Mouse (Mus musculus) activated CD4-positive, CD25-positive, alpha-beta regulatory T cell, adult 4 months (primary cell): ENCODE measurements around the gene Ifitm5. TPM values are rescaled to one million over a fixed set of nuclear protein-coding genes. Genes with fewer than 3 reads are reported as not detected.

Source experiments
- polyA plus RNA-seq, 2 experiments: library from polyadenylated mRNA; unstranded; fragments of 100-300 nt; shearing (Covaris generic); gene quantifications; one replicate each; pipeline ENCODE4 v1.2.1; 2017

Ifitm5 gene
- polyA plus RNA-seq, 2 experiments from 2014 or later = not detected

Other genes starting within 250 kb of the Ifitm5 start
- gene Cyp2e1, start 186.6 kb downstream of the Ifitm5 start, polyA plus RNA-seq = under 1 TPM in 1 of 2 experiments, not detected in 1; 0.21 TPM
- under 1 TPM; 0.33 to 0.38 TPM for gene Syce1, start 162.4 kb downstream of the Ifitm5 start, polyA plus RNA-seq
- gene Zfp941, start 128.1 kb downstream of the Ifitm5 start, polyA plus RNA-seq = under 1 TPM; 0.13 to 0.23 TPM
- gene Urah, start 115.3 kb downstream of the Ifitm5 start, polyA plus RNA-seq = not detected
- gene Scgb1c1, start 104.7 kb downstream of the Ifitm5 start, polyA plus RNA-seq = not detected
- not detected for gene Odf3, start 102.5 kb downstream of the Ifitm5 start, polyA plus RNA-seq
- gene Gm45785, start 94.0 kb downstream of the Ifitm5 start, polyA plus RNA-seq = not detected
- gene Ric8a, start 93.3 kb downstream of the Ifitm5 start, polyA plus RNA-seq = 10 to 100 TPM; 51.6 to 57.0 TPM
- gene Bet1l, start 92.7 kb downstream of the Ifitm5 start, polyA plus RNA-seq = 10 to 100 TPM; 33.1 to 48.2 TPM
- gene Psmd13, start 68.3 kb downstream of the Ifitm5 start, polyA plus RNA-seq = 100 to 1,000 TPM; 110 to 160 TPM
- gene Sirt3, start 68.0 kb downstream of the Ifitm5 start, polyA plus RNA-seq = 1 to 10 TPM; 5.9 to 8.0 TPM
- gene Cox8b, start 49.8 kb downstream of the Ifitm5 start, polyA plus RNA-seq = not detected
- gene Nlrp6, start 29.4 kb downstream of the Ifitm5 start, polyA plus RNA-seq = not detected
- 10 to 100 TPM; 15.2 to 15.6 TPM for gene Pgghg, start 8.9 kb downstream of the Ifitm5 start, polyA plus RNA-seq
- gene Gm45717, start 5.6 kb upstream of the Ifitm5 start, polyA plus RNA-seq = not detected
- gene Ifitm2, start 5.7 kb upstream of the Ifitm5 start, polyA plus RNA-seq = 100 to 1,000 TPM in 1 of 2 experiments, 10 to 100 TPM in 1; 94.1 to 101 TPM
- 1 to 10 TPM; 4.6 to 7.5 TPM for gene Ifitm1, start 16.9 kb upstream of the Ifitm5 start, polyA plus RNA-seq
- gene Ifitm3, start 60.5 kb upstream of the Ifitm5 start, polyA plus RNA-seq = 10 to 100 TPM; 17.0 to 23.4 TPM
- under 1 TPM; 0.70 to 0.92 TPM for gene Ifitm6, start 67.6 kb upstream of the Ifitm5 start, polyA plus RNA-seq
- gene Gm17387, start 78.8 kb upstream of the Ifitm5 start, polyA plus RNA-seq = not detected
- 10 to 100 TPM in 1 of 2 experiments, 1 to 10 TPM in 1; 6.4 to 11.9 TPM for gene B4galnt4, start 110.8 kb upstream of the Ifitm5 start, polyA plus RNA-seq
- gene Pkp3, start 127.9 kb upstream of the Ifitm5 start, polyA plus RNA-seq = 100 to 1,000 TPM; 365 to 380 TPM
- 100 to 1,000 TPM; 163 to 179 TPM for gene Sigirr, start 150.3 kb upstream of the Ifitm5 start, polyA plus RNA-seq
- gene Ano9, start 167.5 kb upstream of the Ifitm5 start, polyA plus RNA-seq = not detected
- 1 to 10 TPM; 5.2 to 5.3 TPM for gene Ptdss2, start 172.1 kb upstream of the Ifitm5 start, polyA plus RNA-seq
- 100 to 1,000 TPM; 117 to 127 TPM for gene Rnh1, start 222.6 kb upstream of the Ifitm5 start, polyA plus RNA-seq
- 1 to 10 TPM; 1.7 to 4.7 TPM for gene Hras, start 243.7 kb upstream of the Ifitm5 start, polyA plus RNA-seq
- gene Lrrc56, start 243.9 kb upstream of the Ifitm5 start, polyA plus RNA-seq = 1 to 10 TPM; 1.4 to 1.9 TPM